Mouse (Mus musculus) monocyte, adult 2 months (primary cell): Measurements from ENCODE around the gene Yy1.
"Not testable (repeated sequence)": the region's sequence is repeated elsewhere in the genome, so short reads cannot be mapped to it uniquely, and the experiment has no call there.

Experiments used
- DNase-seq, 2 experiments: peaks; one replicate each; pipeline ENCODE4 v3.0.0; 2022; ENCODE audit warnings: low spot score in 2 of 2, low read depth in 1 of 2

Yy1 gene

DNA sequence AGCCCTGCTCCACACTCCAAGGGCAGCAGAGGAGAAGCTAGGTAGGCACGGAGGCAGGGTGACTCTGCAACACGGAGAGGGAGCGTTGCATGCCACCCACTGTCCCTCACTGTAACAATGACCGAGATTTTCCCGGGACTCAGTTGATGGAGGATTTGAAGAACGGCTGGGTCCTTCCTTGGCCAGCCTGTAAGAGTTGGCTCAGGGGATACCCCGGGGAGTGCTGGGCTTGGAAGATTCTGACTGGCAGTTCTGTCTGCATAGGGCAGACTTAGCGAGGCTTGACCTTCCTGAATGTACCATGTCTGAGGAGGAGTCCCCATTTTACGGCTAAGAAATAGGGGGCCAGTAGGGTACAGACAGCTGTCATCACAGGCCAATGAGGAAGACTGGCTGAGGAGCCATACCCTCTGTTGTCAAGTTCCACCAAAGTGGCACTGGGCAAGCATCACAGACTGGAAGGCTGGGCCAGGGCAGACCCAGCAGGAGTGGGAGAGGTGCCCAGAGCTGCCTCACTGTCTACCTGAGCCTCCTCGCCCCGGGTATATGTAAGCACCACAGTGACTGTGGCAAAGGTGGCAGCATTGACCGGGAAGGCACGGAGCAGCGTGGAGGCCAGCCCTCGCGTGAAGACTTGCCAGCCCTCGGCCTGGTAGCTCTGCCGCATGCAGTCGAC lies 33.6 kb downstream of the Yy1 start:
- DNase-seq: no peak

DNA sequence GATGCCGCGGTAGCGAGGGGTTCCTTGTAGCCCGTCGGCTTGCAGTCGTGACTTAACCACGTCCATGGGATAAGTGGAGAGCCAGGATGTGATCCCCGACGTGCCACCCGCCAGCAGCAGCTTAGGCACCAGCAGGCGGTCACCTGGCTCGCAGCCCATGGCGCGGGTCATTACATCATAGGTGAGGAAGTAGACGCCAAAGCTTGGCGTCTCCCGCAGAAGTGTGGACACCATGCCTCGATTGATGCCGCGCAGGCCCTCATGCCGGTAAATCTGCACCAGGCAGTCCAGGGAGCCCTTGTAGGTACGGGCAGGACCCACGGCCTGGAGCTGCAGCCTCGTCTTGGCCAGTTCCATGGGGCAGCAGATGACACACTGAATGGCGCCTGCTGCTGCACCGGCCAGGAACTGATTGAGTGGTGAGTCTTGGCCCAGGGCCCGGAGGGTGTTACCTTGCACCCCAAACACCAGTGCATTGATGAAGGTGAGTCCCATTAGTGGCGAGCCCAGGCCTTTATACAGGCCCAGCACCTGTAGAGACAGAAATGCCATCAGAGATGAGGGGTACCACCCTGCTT lies 34.3 kb downstream of the Yy1 start:
- no peak for DNase-seq

DNA sequence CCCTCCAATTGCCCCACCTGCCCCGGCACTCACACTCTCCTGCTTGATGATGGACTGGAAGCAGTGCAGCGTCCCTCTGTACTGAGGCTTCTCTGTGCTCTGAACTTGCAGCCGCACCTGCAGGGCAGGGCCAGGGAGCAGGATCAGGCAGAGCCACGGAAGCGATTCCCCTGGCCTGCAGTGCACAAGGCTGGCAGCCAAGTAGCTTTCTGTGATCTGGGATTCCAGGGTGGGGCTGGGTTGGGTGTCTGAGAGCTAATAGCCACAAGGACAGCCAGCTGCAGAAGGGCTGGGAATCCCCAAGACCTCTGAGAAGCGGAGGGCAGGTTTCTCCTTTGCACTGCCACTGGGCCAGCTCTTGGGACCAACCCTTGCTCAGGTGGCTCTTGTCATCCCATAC lies 34.9 kb downstream of the Yy1 start:
- no peak for DNase-seq

DNA sequence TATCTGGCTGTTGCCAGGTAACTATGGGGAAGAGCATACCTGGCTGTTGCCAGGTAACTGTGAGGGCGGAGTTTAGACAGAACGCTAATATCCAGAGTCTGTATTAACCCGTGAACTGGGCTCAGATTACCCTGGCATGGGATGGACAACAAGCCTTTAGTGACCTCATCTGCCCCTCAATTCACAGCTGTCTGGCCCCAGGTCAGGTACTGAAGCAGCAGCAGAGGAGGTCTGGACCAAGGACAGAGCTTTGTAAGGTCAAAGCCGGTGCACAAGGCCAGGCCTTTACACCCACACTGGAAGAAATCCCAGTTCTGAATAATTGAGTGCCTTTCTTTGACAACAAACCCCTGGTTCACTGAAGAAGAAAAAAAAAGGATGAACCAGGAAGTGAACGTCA lies 36.9 kb downstream of the Yy1 start:
- DNase-seq: no peak

DNA sequence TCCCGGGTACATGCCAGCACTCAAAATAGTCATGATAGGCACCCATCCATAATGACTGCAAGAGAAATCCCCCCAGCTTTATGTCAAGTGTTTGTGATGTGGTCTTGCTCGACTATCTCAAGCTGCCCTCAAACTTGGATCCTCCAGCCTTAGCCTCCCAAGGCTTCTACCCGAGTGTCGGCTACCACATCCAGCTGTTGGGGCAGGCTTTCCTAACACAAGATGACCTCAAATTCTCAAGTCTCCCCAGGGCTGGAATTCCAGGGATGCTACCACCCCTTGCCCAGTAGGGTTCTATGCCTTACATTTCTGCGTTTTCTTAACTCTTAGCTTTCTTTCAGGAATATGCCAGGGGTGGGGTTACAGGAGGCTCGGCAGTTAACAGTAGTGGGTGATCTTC lies 37.6 kb downstream of the Yy1 start:
- no peak for DNase-seq

DNA sequence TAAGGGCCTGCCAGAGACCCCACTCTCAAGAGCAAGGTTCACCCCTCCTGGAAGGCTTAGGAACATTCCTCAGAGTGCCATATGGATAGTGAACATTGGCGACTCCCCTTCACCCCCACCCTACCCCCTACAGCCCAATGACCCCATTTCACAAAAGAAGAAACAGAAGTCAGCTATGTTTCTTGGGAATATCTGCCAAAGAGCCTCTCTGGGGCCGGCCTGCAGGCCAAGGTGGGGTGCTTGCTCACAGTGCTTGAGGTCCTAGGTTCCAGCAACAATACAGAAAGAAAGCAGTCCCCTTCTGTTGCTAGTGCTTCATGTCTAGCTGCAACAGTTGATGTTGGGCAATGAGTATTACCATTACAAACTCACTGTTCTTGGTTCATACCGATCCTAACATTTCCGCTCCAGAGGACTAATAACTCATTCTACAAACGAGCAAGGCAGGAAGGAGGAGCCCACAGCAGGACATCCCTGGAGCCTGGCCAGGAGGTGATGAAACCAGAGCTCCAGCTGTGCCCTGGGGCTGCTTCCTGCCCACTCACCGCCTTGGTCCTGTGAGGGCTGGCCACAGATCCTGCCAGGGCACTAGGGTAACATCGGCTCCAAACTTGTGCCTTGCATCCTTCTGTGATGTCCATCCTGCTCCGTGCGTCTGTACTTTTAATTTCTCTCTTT lies 39.3 kb downstream of the Yy1 start:
- DNase-seq: peak; percentile 6 to 50

DNA sequence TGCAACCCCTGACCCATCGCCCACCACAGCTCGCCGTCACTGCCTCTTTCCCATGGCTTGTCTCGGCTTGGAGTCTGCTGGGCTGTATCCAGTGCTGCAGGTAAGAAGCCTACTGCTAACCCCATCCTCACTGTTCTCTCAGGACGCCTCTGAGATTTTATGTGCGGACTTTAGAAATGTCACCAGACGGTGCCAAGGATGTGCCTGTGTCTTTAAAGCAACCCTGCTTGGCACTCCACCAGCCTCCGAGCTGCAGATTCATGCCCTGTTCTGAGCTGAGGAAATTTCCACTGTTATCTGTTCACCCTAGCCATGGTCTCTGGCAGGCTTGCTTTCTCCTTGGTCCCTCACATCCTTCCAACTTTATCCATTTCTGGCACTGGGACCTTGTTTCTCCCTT lies 40.1 kb downstream of the Yy1 start:
- no peak for DNase-seq

DNA sequence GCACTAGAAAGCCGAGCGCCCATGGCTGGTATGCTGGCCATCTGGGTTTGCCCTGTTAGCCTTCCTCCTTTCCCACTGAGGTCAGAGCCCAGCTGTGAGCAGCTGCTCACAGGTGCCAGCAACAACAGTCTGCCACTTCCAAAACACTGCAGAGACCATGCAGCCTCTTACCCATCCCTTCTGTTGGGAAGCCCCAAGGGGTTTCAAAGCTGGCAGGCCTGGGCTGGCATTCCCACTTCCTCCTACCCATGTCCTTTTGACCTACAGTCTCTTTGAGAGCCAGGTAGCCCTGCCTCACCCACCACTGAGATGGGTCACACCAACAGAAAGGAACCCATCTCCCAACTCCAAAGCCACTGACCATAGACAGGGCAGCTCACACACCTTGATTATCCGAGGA lies 40.6 kb downstream of the Yy1 start:
- no peak for DNase-seq

DNA sequence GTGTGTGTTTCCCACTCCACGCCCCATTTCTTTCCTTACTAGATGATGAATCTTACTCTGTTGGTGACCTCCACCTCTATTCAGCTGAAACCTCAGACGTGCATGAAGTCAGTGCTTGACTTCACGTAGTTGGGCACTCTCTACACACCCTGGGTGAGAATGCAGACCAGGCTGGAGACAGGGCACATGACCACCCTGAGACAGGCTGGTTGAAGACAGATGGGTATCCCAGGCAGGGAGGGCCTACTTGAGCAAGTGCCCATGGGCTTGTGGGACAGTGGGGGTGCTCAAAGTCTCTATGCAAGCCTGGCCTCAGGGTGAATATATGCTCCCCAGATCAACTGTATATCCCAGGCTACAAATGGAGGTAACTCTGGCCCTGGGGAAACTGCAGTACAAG lies 41.6 kb downstream of the Yy1 start:
- DNase-seq: no peak

DNA sequence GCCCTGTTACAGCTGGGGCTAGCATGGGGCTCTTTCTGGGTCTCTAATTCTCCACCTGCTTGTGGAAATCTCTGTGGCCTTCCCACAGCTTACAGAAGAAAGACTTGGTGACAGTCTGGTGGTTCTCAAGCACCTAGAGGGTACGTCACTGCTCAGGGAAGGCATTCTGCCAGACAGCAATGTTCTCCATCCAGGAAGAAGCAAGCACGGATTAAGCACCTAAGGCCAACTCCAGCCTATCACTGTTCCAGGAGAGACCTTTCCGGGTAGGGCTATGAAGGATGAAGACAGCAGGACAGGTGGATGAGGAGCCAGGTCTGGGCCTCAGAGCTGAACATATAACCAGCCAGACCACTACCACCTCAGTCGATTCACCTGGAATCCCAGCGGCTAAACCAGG lies 42.0 kb downstream of the Yy1 start:
- no peak for DNase-seq

DNA sequence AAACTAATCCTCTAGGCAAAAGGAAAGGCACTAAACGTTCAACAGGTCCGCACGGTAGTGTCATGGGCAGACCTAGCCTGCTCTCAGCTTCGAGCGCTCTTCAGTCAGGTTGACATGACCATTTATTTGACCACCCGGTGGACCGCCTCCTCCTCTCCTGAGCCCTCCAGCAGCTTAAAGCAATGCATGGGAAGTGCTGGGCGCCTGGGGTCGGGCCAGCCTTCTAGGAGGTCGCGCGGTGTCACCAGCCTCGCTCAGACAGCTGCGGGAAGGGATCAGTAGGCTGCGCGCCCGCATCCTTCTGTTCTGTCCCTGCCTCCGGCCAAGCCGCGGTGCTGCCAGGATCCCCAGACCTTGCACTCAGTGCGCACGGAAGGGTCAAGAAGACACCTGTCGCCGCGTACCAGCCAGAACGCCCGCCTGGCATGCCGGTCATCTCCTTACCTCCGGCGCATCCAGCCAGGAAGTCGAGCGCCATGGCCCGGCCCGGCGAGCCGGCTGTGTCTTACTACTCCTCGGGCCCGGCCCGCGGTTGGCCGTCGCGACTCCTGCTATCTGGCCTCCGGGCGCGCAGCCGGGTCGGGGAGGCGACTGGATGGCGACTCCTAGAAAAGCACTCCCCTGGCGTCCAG lies 42.6 kb downstream of the Yy1 start:
- DNase-seq: no peak

DNA sequence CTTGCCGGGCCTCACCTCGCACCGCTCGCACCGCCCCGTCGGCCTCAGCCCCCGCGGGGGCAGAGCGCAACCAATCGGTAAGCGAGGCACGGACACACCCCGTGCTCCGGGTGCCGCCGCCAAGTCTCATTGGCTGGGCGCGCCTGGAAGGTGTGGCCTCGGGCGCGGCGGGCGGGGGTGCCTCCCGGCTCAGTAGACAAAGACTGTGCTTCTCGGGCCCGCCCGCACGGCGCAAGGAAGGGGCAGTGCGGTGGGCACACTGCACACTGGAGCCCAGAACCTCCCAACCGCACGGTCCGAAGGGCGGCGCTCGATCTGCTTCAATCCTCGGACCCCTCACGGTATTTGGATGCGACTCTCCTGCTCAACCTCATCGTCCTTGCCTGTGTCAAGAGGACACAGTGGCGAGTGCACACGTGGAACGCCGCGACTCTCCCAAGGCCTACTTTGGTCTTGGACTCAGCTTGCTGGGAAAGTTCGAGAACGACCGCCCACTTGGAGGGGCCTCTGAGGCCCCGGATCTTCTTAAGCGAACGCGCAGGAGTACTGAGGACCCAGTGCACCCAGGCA lies 43.2 kb downstream of the Yy1 start, which contains the start of the genes Slc25a29 and Slc25a47:
Gene Slc25a29 (minus strand): TSS at position 44 of the 570 bp plus-strand sequence.
Gene Slc25a47 (plus strand): TSS at position 207 of the 570 bp plus-strand sequence.
- DNase-seq: peak; percentile 67 to 83

DNA sequence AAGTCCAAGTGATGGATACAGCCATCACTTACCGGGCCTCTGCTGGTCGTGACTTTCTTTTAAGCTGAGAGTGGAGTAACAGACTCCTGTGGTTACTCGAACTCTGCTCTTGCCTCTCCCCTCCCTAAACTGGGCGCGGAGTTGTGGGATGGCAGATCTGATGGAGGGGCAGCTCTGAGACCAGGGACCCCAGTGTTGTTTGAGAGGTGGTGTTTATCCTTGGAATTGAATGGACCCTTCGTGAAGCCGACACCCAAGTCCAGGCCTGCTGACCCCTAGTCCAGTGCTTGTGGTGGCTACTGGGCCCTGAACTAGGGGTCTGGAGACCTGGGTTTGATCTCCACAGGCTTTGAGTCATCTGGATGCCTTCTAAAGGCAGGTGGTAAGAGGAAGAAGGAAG lies 43.9 kb downstream of the Yy1 start:
- DNase-seq: no peak

DNA sequence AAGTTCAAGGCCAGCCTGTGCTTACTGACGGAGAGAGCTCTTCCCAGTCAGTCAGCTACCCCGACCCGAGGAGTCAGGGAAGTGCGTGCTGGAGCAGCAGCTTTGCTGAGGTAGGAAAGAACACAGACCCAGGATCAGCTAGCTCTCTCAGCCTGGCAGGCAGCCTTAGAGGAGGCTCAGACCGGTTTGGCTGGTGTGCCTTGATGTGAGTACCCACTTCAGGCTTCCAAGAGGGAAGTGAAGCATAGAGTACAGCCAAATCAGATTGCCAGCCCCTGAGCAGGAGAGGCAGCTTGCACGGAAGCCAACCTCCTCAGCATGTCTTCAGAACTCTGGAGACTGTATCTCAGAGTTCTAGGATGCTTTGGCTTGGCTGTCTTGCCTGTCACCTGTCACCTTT lies 48.4 kb downstream of the Yy1 start:
- no peak for DNase-seq

DNA sequence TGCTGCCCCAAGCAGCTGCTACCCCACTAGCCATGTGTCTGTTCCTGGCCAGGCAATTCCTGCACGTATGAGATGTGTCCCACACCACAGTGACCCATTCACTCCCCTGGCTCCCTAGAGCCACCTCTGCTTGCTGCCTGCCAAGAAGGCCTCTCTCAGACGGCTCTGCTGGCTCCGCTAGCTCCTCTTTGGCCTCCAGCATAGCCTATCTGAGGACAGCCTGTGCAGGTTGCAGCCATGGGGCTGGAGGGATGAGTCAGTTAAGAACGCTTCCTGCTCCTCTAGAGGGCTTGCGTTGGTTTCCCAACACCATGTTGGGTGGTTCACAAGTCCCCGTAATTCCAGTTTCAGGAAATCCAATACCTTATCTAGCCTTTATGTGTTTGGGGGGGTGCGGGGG lies 49.9 kb downstream of the Yy1 start:
- DNase-seq: no peak

DNA sequence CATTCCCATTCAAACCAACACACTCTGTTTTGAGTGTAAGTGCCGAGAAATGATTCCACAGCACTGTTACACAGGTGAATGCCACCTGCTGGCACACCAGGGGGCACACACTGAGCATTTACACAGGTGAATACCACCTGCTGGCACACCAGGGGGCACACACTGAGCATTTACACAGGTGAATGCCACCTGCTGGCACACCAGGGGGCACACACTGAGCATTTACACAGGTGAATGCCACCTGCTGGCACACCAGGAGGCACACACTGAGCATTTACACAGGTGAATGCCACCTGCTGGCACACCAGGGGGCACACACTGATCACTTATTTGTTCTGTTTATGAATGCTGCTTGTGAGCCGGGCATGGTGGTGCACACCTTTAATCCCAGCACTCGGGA lies 55.3 kb downstream of the Yy1 start:
- DNase-seq: not testable (repeated sequence)

DNA sequence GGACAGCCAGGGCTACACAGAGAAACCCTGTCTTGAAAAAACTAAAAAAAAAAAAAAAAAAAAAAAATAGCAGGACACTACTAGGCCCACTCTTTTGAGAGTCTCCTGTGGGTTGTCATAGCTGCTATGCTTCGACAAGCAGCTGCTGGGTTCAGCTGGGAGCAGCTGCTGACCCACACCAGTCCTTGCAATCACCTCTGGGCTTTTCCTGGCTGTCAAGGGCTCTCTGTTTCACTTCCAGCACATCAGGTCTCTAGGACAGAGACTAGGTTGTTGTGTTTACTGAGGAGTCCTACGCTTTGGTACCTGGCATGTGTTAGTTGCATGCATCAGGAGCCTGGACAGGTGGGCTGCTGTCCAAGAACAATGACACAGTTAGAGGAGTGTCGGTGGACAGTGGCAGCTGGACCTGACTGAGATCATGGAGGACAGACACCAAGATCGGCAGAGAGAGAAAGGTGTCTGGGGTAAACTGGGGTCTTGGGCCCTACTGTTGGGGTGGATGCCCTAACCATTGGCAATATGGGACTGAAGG lies 56.8 kb downstream of the Yy1 start:
- no peak for DNase-seq

DNA sequence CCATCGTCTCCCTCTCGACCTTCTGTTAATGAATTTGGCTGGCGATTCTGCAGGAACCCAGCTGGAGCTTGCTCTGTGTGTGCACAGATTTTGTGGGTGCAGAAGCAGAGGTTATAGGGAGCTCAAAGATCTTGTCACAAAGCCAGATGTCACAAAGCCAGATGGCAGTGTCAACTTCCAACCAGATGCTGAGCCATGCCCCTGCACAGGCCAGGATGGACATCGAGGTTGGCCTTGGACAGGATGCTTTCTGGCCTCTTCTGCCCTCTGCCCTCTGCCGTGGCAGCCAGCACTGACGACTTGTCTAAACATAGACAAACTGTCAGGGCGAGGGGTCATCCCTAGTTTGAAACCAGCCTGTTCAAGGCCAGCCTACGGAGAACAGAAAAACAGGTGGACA lies 57.4 kb downstream of the Yy1 start:
- DNase-seq: no peak

DNA sequence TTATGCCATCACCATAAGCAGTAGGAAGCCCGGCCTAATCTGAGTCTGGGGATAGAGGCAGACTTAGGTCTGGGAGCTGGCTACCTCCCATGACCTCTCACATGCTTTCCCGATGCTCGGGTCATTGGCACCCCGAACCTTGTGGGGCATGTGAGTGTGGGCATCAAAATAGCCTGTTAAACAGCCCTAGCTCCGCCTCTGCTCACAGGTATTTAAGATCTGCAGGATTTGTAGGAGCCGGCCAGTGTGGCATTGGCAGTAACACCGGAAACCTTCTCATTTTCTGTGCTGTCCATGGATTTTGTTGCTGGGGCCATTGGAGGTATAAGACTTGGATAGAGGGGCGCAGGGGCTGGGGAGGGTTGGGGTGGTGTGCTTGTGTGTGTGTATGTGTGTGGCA lies 58.1 kb downstream of the Yy1 start:
- no peak for DNase-seq

DNA sequence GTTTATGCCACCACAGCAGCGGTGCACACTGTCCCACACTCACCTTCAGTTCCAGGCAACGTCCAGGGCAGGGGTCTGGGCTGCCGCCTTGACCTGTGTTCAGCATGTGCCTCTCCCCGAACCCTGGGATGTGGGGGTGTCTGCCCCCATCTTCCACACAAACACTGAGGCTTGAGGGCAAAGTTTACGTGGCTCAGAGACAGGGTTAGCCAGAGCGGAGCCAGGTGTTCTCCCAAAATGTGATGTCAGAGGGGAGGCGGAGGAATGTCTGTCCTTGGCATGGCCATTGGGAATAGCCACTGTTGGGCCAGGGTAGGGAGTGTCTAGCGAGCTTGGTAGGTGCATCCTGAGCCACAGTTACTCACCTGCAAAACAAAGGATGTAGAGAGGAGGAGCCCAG lies 60.0 kb downstream of the Yy1 start:
- DNase-seq: no peak

DNA sequence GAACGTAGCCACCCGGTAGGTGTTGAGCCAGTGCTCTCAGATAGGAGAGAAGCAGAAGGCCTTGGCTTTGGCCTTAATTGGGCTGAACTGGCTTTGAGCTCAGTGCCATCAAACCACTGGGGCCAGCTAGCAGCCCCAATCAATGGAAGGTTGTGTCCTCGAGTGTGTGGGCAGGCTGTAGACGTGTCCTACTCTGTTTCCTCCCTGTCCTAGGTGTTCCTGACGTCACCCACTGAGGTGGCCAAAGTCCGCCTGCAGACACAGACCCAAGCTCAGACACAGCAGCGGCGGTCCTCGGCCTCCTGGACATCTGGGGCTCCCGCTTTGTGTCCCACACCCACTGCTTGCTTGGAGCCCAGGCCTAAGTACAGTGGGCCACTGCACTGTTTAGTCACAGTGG lies 62.3 kb downstream of the Yy1 start:
- no peak for DNase-seq

DNA sequence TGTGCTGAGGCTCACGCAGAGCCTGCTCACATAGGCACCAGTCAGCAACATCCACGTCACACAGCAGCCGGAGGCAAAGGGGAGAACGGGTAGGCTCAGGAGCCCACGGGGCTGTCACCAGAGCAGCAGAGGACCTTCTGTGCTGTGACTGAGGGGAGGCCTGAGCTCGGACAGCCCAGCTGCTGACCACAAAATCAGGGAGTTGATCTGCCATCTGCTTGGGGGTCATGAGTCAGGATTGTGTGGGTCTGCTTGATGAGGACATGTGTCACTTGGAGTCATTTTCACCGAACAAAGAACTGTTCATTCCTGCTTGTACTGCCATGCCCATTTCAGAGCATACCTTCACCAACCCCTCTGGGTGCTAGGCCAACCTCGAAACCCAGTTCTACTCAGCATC lies 63.4 kb downstream of the Yy1 start:
- no peak for DNase-seq
